Mouse (Mus musculus) CH12.LX (cell line): ENCODE results near the gene Scand1. TPM values are rescaled to one million over a fixed set of nuclear protein-coding genes. Genes with fewer than 3 reads are reported as not detected.

Experiments
- DNase-seq: peaks from one replicate; pipeline ENCODE4 v3.0.0-alpha.2; 2013; ENCODE audit errors: extremely low read depth
- H3K27ac ChIP-seq: 2 replicates; pipeline ENCODE4 v1.5.1; 2012; ENCODE audit warnings: low read depth, mild to moderate bottlenecking, control low read depth, moderate library complexity; ENCODE audit not compliant: insufficient read depth
- H3K27me3 ChIP-seq: replicated peaks from 2 replicates; pipeline ENCODE3; 2012; ENCODE audit warnings: inconsistent platforms
- H3K36me3 ChIP-seq, 2 experiments: replicated peaks in 1 of 2; 2 replicates each; pipeline versions ENCODE3 to v1.6.1; 2012; ENCODE audit warnings: inconsistent platforms in 1 of 2, low read length in 1 of 2, mild to moderate bottlenecking in 1 of 2, mixed read lengths in 1 of 2, moderate library complexity in 1 of 2; ENCODE audit not compliant: control insufficient read depth in 1 of 2, insufficient read depth in 1 of 2
- H3K4me1 ChIP-seq, 2 experiments: 2 replicates each; pipeline ENCODE4 v1.6.1; 2012; ENCODE audit warnings: inconsistent platforms in 1 of 2, moderate library complexity in 1 of 2; ENCODE audit not compliant: insufficient read depth in 2 of 2, control insufficient read depth in 1 of 2
- H3K4me2 ChIP-seq: 2 replicates; pipeline ENCODE4 v1.6.1; 2012; ENCODE audit warnings: low read depth, mild to moderate bottlenecking, control low read depth; ENCODE audit not compliant: poor library complexity, insufficient read depth, severe bottlenecking
- H3K4me3 ChIP-seq, 3 experiments: fragments of 150-350 bp in 1 of 3; sonication (generic) in 1 of 3; replicated peaks in 1 of 3; 2 replicates each; pipeline versions ENCODE3 to v1.5.1; 2011 to 2012; ENCODE audit warnings: low read depth in 2 of 3, low read length in 2 of 3, mild to moderate bottlenecking in 2 of 3, moderate library complexity in 2 of 3, control low read depth in 1 of 3, improper control_type of control experiment in 1 of 3, inconsistent platforms in 1 of 3, mixed read lengths in 1 of 3; ENCODE audit not compliant: poor library complexity in 1 of 3
- H3K79me2 ChIP-seq: replicated peaks from 2 replicates; pipeline ENCODE4 v1.6.1; 2012; ENCODE audit warnings: mild to moderate bottlenecking, moderate library complexity; ENCODE audit not compliant: control insufficient read depth, poor library complexity, insufficient read depth, severe bottlenecking; ENCODE audit errors: extremely low read depth
- H3K9ac ChIP-seq: 2 replicates; pipeline ENCODE4 v1.6.1; 2012; ENCODE audit warnings: low read depth, mild to moderate bottlenecking, control low read depth, moderate library complexity; ENCODE audit not compliant: insufficient read depth
- H3K9me3 ChIP-seq: replicated peaks from 2 replicates; pipeline ENCODE3; 2012; ENCODE audit warnings: low read length, inconsistent platforms, mixed read lengths
- BHLHE40 ChIP-seq: IDR thresholded peaks from 2 replicates; pipeline ENCODE4 v1.6.1; 2011; ENCODE audit warnings: mild to moderate bottlenecking, low read depth, low read length, improper control_type of control experiment
- CTCF ChIP-seq, 2 experiments: IDR thresholded peaks in 1 of 2; conservative IDR thresholded peaks in 1 of 2; 2 replicates each; pipeline ENCODE4 v1.5.1; 2011 to 2012; ENCODE audit warnings: low read depth in 2 of 2, low read length in 2 of 2, improper control_type of control experiment in 1 of 2, inconsistent platforms in 1 of 2, mild to moderate bottlenecking in 1 of 2, moderate library complexity in 1 of 2
- E2F4 ChIP-seq: IDR thresholded peaks from 2 replicates; pipeline ENCODE4 v1.6.1; 2011; ENCODE audit warnings: low read depth, low read length, improper control_type of control experiment; ENCODE audit not compliant: insufficient replicate concordance
- ELF1 ChIP-seq: IDR thresholded peaks from 2 replicates; pipeline ENCODE4 v1.6.1; 2014; ENCODE audit warnings: low read depth, mild to moderate bottlenecking, inconsistent platforms, low read length, improper control_type of control experiment
- EP300 ChIP-seq: IDR thresholded peaks from 2 replicates; pipeline ENCODE4 v1.6.1; 2011; ENCODE audit warnings: low read length, improper control_type of control experiment
- GABPA ChIP-seq: IDR thresholded peaks from 2 replicates; pipeline ENCODE4 v1.6.1; 2012; ENCODE audit warnings: low read depth, low read length, improper control_type of control experiment, inconsistent platforms; ENCODE audit not compliant: insufficient replicate concordance
- IRF4 ChIP-seq: IDR thresholded peaks from 2 replicates; pipeline ENCODE4 v1.6.1; 2014; ENCODE audit warnings: low read depth, mild to moderate bottlenecking, inconsistent platforms, low read length, improper control_type of control experiment
- MAZ ChIP-seq: IDR thresholded peaks from 2 replicates; pipeline ENCODE4 v1.6.1; 2012; ENCODE audit warnings: low read depth, mild to moderate bottlenecking, inconsistent platforms, low read length, improper control_type of control experiment, moderate library complexity
- MXI1 ChIP-seq: IDR thresholded peaks from 2 replicates; pipeline ENCODE4 v1.6.1; 2011; ENCODE audit warnings: mild to moderate bottlenecking, low read depth, low read length, improper control_type of control experiment
- NELFE ChIP-seq: IDR thresholded peaks from 2 replicates; pipeline ENCODE4 v1.6.1; 2011; ENCODE audit warnings: low read depth, low read length, improper control_type of control experiment
- PAX5 ChIP-seq: IDR thresholded peaks from 2 replicates; pipeline ENCODE4 v1.6.1; 2012; ENCODE audit warnings: low read length, inconsistent platforms, mixed read lengths
- POLR2A ChIP-seq: IDR thresholded peaks from 2 replicates; pipeline ENCODE4 v1.6.1; 2011; ENCODE audit warnings: low read depth, mild to moderate bottlenecking, improper control_type of control experiment, low read length
- RAD21 ChIP-seq: IDR thresholded peaks from 2 replicates; pipeline ENCODE4 v1.6.1; 2011; ENCODE audit warnings: low read depth, mild to moderate bottlenecking, low read length, improper control_type of control experiment, moderate library complexity
- RCOR1 ChIP-seq: conservative IDR thresholded peaks from 2 replicates; pipeline ENCODE4 v1.6.1; 2012; ENCODE audit warnings: low read depth, mild to moderate bottlenecking, inconsistent platforms, low read length, improper control_type of control experiment
- SMC3 ChIP-seq: IDR thresholded peaks from 2 replicates; pipeline ENCODE4 v1.6.1; 2011; ENCODE audit warnings: low read depth, low read length, improper control_type of control experiment
- TBP ChIP-seq: conservative IDR thresholded peaks from 2 replicates; pipeline ENCODE4 v1.6.1; 2011; ENCODE audit warnings: low read depth, low read length, improper control_type of control experiment
- TCF12 ChIP-seq: IDR thresholded peaks from 2 replicates; pipeline ENCODE4 v1.6.1; 2014; ENCODE audit warnings: low read depth, mild to moderate bottlenecking, inconsistent platforms, low read length, improper control_type of control experiment
- ZKSCAN1 ChIP-seq: IDR thresholded peaks from 2 replicates; pipeline ENCODE4 v1.6.1; 2012; ENCODE audit warnings: low read depth, inconsistent platforms, low read length, improper control_type of control experiment, borderline replicate concordance
- dilution Hi-C: fragments of 300-500 bp; cut with MboI; formaldehyde crosslinking; loops from 2 replicates; pipeline ENCODE4 v1.14.3; 2020; ENCODE audit warnings: low sequenced_read_pairs; ENCODE audit not compliant: extremely low pct_unique_long_range_greater_than_20kb, extremely low pct_ligation_motif_present
- in situ Hi-C: fragments of 300-500 bp; cut with MboI; formaldehyde crosslinking; loops from 3 replicates; pipeline ENCODE4 v1.14.3; 2019; ENCODE audit warnings: low sequenced_read_pairs, low pct_ligation_motif_present, low pct_unique_long_range_greater_than_20kb, mixed read lengths
- polyA plus RNA-seq: library from polyadenylated mRNA; unstranded; fragments of >175 nt; gene quantifications from 2 replicates; pipeline ENCODE4 v1.2.1, GENCODE M21; 2012; ENCODE audit warnings: low read depth; ENCODE audit not compliant: insufficient read length
- total RNA-seq, 2 experiments: library from RNA; depleted of rRNA; stranded (reverse); fragments of 300-350 nt in 1 of 2; fragments of >200 nt in 1 of 2; gene quantifications; 2 replicates each; pipeline ENCODE4 v1.2.3; 2012 to 2014

The Scand1 gene
- total and polyA plus RNA-seq, 3 experiments = 48.5 to 86.6 (median 72.6) TPM

GRCm38 (mm10) chr2:156352413-156353165 lies 40.1 kb upstream of the Scand1 start:
- Histone ChIP-seq H3K9ac (no peak overlapping the region), H3K27me3 (no peaks in the 10 kb centered on the region), H3K27ac (no peak overlapping the region), H3K9me3 (peaks cover 2% of the 10 kb centered on the region), H3K4me1 (peaks cover 0 to 19% of the 10 kb centered on the region in 2 experiments; a peak in 2 of 4 replicates), H3K36me3 (no peaks in the 10 kb centered on the region), H3K4me2 (no peak overlapping the region), H3K79me2 (no peaks in the 10 kb centered on the region), H3K4me3 (no peak overlapping the region)
- TF ChIP-seq ZKSCAN1 (no peak), GABPA (no peak), RAD21 (peak; percentile 53), IRF4 (no peak), PAX5 (no peak), ELF1 (no peak), TCF12 (no peak), MXI1 (no peak), TBP (peak; percentile 56; the same call in 1 of the 2 replicates), POLR2A (no peak), E2F4 (no peak), NELFE (no peak), MAZ (no peak), SMC3 (peak; percentile 8; the same call in 1 of the 2 replicates), EP300 (no peak), RCOR1 (no peak), CTCF (conservative IDR thresholded peaks at IDR 0.05 in 1 of 2, IDR thresholded peaks at IDR 0.05 in 1 of 2; ENCODE audit: low read depth in 2 of 2, low read length in 2 of 2) (peak in 1 of 2 experiments; percentile 61; a peak in 2 of 4 replicates)
- in situ Hi-C loops (no loop called here), dilution Hi-C loops (no loop called here)
- no peak for DNase-seq

- Histone ChIP-seq H3K79me2 (no peaks in the 10 kb centered on the region), H3K27me3 (no peaks in the 10 kb centered on the region), H3K4me2 (no peak overlapping the region), H3K9ac (no peak overlapping the region), H3K4me1 (peaks cover 0 to 18% of the 10 kb centered on the region in 2 experiments; a peak in 2 of 4 replicates), H3K4me3 (no peak overlapping the region), H3K9me3 (peaks cover 2% of the 10 kb centered on the region), H3K27ac (no peak overlapping the region), H3K36me3 (no peaks in the 10 kb centered on the region)
- dilution Hi-C loops = no loop called here
- TF ChIP-seq BHLHE40 (no peak), CTCF (conservative IDR thresholded peaks at IDR 0.05 in 1 of 2, IDR thresholded peaks at IDR 0.05 in 1 of 2; ENCODE audit: low read depth in 2 of 2, low read length in 2 of 2) (peak in 1 of 2 experiments; percentile 10; a peak in 1 of 4 replicates)
- no peak for DNase-seq
- in situ Hi-C loops = no loop called here
Observed at GRCm38 (mm10) chr2:156351243-156351642, 38.7 kb upstream of the Scand1 start.
